Mouse (Mus musculus) right cerebral cortex, adult 2 months (tissue): Measurements from ENCODE around the gene Vmn2r42.
"Not testable (repeated sequence)": the region's sequence is repeated elsewhere in the genome, so short reads cannot be mapped to it uniquely, and the experiment has no call there.

Experiments used
- DNase-seq, 2 experiments: peaks; one replicate each; pipeline ENCODE4 v3.0.0; 2021 to 2022; ENCODE audit warnings: low spot score in 2 of 2

Vmn2r42 gene

DNA sequence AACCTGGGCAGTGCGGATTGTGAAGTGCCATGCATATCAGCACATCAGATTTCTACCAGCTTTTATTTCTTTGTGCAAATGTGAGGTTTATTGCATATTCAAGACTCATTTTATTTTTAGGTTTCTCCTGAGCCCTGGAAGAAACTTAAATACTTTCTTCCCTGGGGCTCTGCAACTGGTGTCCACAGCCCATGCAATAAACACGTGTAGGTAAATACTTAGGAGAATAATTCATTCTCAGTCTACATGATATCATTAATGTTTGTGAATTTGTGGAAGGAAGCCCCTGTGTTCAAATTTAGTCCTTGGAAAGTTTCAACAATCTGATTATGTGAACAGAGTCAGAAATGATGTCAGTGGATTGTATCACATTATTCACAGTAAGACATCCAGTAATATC, at the start of gene Vmn2r42:
TSS of gene Vmn2r42 (minus strand) at position 101 of the 400 bp plus-strand sequence.
- DNase-seq: not testable (repeated sequence)

DNA sequence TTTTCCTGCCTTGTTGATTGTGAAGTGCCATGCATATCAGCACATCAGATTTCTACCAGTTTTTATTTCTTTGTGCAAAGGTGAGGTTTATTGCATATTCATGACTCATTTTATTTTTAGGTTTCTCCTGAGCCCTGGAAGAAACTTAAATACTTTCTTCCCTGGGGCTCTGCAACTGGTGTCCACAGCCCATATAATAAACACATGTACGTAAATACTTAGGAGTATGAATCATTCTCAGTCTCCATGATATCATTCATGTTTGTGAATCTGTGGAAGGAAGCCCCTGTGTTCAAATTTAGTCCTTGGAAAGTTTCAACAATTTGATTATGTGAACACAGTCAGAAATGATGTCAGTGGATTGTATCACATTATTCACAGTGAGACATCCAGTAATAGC, 38.6 kb downstream of the Vmn2r42 start, which contains the start of gene Vmn2r41:
TSS of gene Vmn2r41 (minus strand) at position 101 of the 400 bp plus-strand sequence.
- not testable (repeated sequence) for DNase-seq
